Mouse (Mus musculus) limb, embryonic 11.5 days (tissue): ENCODE measurements around the gene Naif1. TPM values are rescaled to one million over a fixed set of nuclear protein-coding genes. Genes with fewer than 3 reads are reported as not detected.

Experiments used
- ATAC-seq: fragments of 200-750 bp; cut with Nextera tagmentation; 2 replicates; pipeline ENCODE4 v1.8.0; 2017; ENCODE audit warnings: low read depth; ENCODE audit not compliant: insufficient number of reproducible peaks, low FRiP score, low TSS enrichment
- DNase-seq: peaks from one replicate; pipeline ENCODE4 v3.0.0-alpha.2; 2015; ENCODE audit warnings: low spot score
- H3K27ac ChIP-seq: fragments of 300-500 bp; sonication (generic); replicated peaks from 2 replicates; pipeline ENCODE4 v1.5.1; 2014; ENCODE audit warnings: low read depth, mild to moderate bottlenecking, low read length
- H3K27me3 ChIP-seq: fragments of 300-500 bp; sonication (generic); 2 replicates; pipeline ENCODE4 v1.6.1; 2014; ENCODE audit warnings: mild to moderate bottlenecking, low read length, mixed read lengths; ENCODE audit not compliant: control insufficient read depth, insufficient read depth
- H3K36me3 ChIP-seq: fragments of 300-500 bp; sonication (generic); 2 replicates; pipeline ENCODE4 v1.6.1; 2014; ENCODE audit warnings: mild to moderate bottlenecking, low read length, moderate library complexity, mixed read lengths; ENCODE audit not compliant: control insufficient read depth, insufficient read depth
- H3K4me1 ChIP-seq: fragments of 300-500 bp; sonication (generic); 2 replicates; pipeline ENCODE4 v1.6.1; 2014; ENCODE audit warnings: low read length, mixed read lengths; ENCODE audit not compliant: control insufficient read depth, insufficient read depth
- H3K4me2 ChIP-seq: fragments of 300-500 bp; sonication (generic); 2 replicates; pipeline ENCODE4 v1.6.1; 2014; ENCODE audit warnings: low read depth, mild to moderate bottlenecking, moderate library complexity; ENCODE audit not compliant: severe bottlenecking
- H3K4me3 ChIP-seq: fragments of 300-500 bp; sonication (generic); 2 replicates; pipeline ENCODE4 v1.5.1; 2014; ENCODE audit warnings: low read depth, low read length
- H3K9ac ChIP-seq: fragments of 300-500 bp; sonication (generic); 2 replicates; pipeline ENCODE4 v1.6.1; 2014; ENCODE audit warnings: mild to moderate bottlenecking, low read length
- H3K9me3 ChIP-seq: fragments of 300-500 bp; sonication (generic); 2 replicates; pipeline ENCODE4 v1.6.1; 2016; ENCODE audit warnings: low read length; ENCODE audit not compliant: control insufficient read depth
- WGBS: fragments of 180-500 bp; shearing (Covaris S2); extraction: QIAGEN DNeasy Blood & Tissue Kit; methylation state at CpG from one replicate; pipeline ENCODE4 v1.1.7; 2014; 5-methylcytosine and 5-hydroxymethylcytosine counted together
- polyA plus RNA-seq: library from polyadenylated mRNA; unstranded; fragments of >200 nt; fragmentation: Nextera tagmentation; extraction: Ambion mirVana; gene quantifications from 2 replicates; pipeline ENCODE4 v1.2.1, GENCODE M21; 2014

Gene Naif1
- polyA plus RNA-seq, 1 experiment from 2014 or later: 5.6 TPM

DNA sequence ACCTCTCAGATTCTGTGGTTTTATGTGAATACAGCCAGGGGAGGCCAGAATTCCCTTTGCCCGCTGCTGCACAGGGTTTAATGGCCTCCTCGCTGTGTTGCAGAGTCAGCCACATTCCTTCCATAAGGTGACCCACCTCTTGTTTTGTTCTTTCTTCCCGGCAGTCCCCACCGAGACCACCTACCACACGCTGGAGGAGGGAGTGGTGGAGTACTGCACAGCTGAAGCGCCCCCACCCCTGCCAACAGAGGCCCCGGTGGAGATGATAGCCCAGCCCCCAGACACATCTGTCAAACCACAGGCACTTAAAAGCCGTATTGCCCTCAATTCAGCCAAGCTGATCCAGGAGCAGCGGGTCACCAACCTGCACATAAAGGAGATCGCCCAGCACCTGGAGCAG lies 4.4 kb downstream of the Naif1 start:
- H3K27ac ChIP-seq: no peak overlapping the region
- ATAC-seq: no peak
- H3K36me3 ChIP-seq: no peaks in the 10 kb centered on the region
- peaks cover 13% of the 10 kb centered on the region; the same call in 1 of the 2 replicates for H3K4me1 ChIP-seq
- no peaks in the 10 kb centered on the region; the same call in 1 of the 2 replicates for H3K9me3 ChIP-seq
- no peak for DNase-seq
- WGBS: 58% methylated on average over 10 of the region's 10 CpGs
- H3K9ac ChIP-seq: no peak overlapping the region
- no peak overlapping the region for H3K4me3 ChIP-seq
- H3K4me2 ChIP-seq: no peak overlapping the region
- H3K27me3 ChIP-seq: no peaks in the 10 kb centered on the region

DNA sequence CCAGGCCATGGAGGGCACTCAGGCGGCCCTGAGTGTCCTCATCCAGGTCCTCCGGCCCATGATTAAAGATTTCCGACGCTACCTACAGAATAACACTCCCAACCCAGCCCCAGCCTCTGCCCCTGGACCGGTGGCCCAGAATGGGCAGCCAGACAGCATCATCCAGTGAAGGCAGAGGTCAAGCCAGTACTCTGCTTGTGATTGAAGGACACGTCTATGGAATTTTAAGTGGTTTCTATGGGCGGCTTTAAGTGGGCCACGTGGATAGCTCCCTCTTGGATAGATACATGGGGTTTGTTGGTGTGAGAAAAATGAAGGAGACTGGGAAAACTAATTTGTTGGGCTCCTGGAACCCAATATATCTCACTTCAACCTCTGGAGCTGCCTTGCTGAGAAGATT lies 4.8 kb downstream of the Naif1 start:
- no peaks in the 10 kb centered on the region for H3K27me3 ChIP-seq
- no peaks in the 10 kb centered on the region for H3K36me3 ChIP-seq
- H3K27ac ChIP-seq: no peak overlapping the region
- no peak overlapping the region for H3K4me2 ChIP-seq
- 92% methylated on average over 8 of the region's 8 CpGs for WGBS
- no peak overlapping the region for H3K4me3 ChIP-seq
- no peak overlapping the region for H3K9ac ChIP-seq
- ATAC-seq (no peak), DNase-seq (no peak)
- H3K9me3 ChIP-seq: no peaks in the 10 kb centered on the region
- H3K4me1 ChIP-seq: peaks cover 13% of the 10 kb centered on the region; the same call in 1 of the 2 replicates

DNA sequence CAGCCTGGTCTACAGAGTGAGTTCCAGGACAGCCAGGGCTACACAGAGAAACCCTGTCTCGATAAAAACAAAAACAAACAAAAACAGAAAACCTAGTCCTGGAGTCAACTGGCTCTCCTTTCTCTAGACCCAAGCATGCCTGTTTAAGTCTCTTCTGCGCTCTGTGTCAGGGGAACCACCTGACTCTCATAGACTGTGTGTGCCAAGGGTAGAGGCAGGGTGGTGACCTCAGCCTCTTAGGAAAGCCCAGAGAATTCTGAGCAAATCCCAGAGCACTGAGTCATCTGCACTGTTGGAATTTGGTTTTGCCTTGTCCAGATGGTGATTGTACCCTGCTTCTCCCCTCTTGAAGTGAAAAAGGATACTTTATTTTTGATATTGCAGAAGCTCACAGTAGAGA lies 8.0 kb downstream of the Naif1 start:
- whole genome bisulfite sequencing: 87% methylated on average over 2 of the region's 2 CpGs
- Histone ChIP-seq H3K4me2 (no peak overlapping the region), H3K27me3 (no peaks in the 10 kb centered on the region), H3K4me1 (no peaks in the 10 kb centered on the region), H3K4me3 (no peak overlapping the region), H3K9me3 (no peaks in the 10 kb centered on the region), H3K27ac (no peak overlapping the region), H3K9ac (no peak overlapping the region), H3K36me3 (no peaks in the 10 kb centered on the region)
- DNase-seq (no peak), ATAC-seq (no peak)

DNA sequence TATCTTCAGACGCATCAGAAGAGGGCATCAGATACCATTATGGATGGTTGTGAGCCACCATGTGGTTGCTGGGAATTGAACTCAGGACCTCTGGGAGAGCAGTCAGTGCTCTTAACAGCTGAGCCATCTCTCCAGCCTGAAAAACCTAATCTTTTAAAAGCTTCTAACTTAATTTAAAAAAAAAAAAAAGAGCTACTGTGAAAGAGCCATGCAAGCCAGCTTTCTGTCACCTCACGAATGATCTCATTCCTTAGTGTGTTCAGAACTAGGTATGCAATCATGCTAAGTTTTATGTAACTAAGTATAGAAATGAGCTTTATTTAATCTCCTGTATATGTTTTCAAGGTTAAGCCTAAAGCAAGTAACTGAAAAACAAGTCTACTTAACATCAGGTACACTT lies 9.4 kb downstream of the Naif1 start:
- no peak for ATAC-seq
- WGBS: 93% methylated on average over 2 of the region's 2 CpGs

DNA sequence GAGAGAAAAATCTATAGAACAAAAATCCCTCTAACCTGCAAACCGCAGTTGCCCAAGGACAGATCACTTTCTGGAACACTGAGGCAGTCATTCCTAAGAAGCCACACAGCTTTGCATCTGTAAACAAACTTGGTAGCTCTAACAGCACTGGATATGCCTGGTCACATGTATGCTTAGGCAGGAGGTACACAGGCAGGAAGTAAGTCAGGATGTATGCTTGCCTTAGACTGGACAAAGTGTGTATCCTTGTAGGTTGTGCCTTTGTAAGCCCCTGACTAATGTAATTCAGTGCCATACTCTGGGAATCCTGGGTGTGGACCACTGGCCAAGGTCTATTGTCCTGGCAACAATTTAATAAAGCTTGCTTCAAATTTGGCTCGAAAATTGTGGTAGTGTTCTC lies 13.5 kb downstream of the Naif1 start:
- Histone ChIP-seq H3K4me3 (no peak overlapping the region), H3K27ac (no peak overlapping the region), H3K4me2 (no peak overlapping the region), H3K36me3 (no peaks in the 10 kb centered on the region), H3K27me3 (no peaks in the 10 kb centered on the region), H3K9me3 (no peaks in the 10 kb centered on the region), H3K4me1 (no peaks in the 10 kb centered on the region), H3K9ac (no peak overlapping the region)
- DNase-seq: no peak
- 73% methylated on average over 2 of the region's 2 CpGs for WGBS
- ATAC-seq: no peak

More for the DNA sequence above, 9.4 kb downstream of the Naif1 start:
- H3K36me3 ChIP-seq: no peaks in the 10 kb centered on the region
- H3K9ac ChIP-seq: no peak overlapping the region
- H3K27ac ChIP-seq: no peak overlapping the region
- H3K4me2 ChIP-seq: no peak overlapping the region
- H3K9me3 ChIP-seq: no peaks in the 10 kb centered on the region
- H3K4me1 ChIP-seq: no peaks in the 10 kb centered on the region
- DNase-seq: no peak
- no peak overlapping the region for H3K4me3 ChIP-seq
- no peaks in the 10 kb centered on the region for H3K27me3 ChIP-seq

DNA sequence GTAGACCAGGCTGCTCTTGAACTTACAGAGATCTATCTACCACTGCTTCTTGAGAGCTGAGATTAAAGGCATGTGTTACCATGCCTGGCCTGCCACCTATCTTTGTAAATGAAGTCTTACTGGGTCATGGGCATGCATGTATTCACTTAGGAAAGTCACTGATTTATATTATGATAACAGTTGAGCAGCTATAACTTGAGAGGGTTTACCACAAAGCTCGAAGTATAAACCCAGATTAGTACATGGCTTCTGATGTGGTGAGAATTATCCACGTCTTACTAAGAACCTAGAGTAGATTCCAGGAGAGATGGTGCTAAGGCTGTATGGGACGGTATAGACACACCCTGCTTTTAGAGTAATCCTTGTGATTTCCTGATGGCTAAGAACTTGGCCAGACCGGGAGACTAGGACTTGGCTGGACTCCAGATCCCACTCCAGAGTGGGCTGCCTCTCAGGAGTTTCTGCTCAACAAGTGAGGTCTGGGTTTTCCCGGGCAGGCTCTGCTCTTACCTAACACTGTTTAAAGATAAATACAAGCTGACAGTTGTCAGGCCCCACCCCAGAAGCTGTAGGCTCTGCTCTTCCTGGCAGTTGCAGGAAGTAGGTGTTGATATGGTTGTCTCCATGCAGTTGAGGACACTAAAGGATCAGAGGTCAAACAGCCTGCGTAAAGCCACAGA lies 14.1 kb downstream of the Naif1 start:
- DNase-seq: no peak
- Histone ChIP-seq H3K4me2 (no peak overlapping the region), H3K9ac (no peak overlapping the region), H3K4me3 (no peak overlapping the region), H3K27me3 (no peaks in the 10 kb centered on the region), H3K4me1 (no peaks in the 10 kb centered on the region), H3K9me3 (no peaks in the 10 kb centered on the region), H3K27ac (no peak overlapping the region), H3K36me3 (no peaks in the 10 kb centered on the region)
- ATAC-seq: no peak
- 77% methylated on average over 6 of the region's 6 CpGs for WGBS

DNA sequence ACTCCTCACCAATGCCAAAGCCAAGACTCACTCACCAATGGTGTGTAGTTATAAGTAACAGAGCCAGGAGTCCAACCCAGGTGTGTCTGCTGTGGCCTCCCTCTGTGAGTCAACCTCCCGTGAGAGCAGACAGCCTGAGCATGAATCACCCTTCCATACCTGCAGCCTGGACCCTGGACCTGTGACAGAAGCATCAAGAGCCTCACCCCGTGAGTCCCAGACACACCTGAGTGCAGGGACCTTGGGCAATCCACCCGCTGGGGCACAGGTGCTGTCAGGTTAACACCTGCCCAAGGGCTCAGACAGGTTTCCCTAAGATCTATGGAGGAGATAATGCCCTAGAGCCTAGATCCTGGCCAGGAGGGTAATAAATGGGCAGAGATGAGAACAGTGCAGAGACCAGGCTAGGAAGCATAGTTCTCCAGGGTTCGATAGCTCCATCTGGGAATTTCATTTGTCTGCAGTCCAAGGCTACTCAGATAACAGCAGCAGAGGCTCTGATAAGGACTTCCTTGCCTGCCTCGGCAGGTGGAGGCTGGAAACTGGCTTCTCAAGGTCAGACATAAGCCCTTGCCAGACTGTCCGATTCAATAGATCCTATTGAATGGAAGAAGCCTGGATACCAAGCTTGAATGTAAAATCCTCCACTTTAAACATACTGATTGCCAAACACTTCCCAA lies 20.9 kb downstream of the Naif1 start:
- ATAC-seq (no peak), DNase-seq (no peak)
- Histone ChIP-seq H3K36me3 (no peaks in the 10 kb centered on the region), H3K9ac (no peak overlapping the region), H3K27me3 (no peaks in the 10 kb centered on the region), H3K9me3 (no peaks in the 10 kb centered on the region), H3K4me3 (no peak overlapping the region), H3K4me1 (no peaks in the 10 kb centered on the region), H3K27ac (no peak overlapping the region), H3K4me2 (no peak overlapping the region)
- 82% methylated on average over 6 of the region's 6 CpGs for WGBS

DNA sequence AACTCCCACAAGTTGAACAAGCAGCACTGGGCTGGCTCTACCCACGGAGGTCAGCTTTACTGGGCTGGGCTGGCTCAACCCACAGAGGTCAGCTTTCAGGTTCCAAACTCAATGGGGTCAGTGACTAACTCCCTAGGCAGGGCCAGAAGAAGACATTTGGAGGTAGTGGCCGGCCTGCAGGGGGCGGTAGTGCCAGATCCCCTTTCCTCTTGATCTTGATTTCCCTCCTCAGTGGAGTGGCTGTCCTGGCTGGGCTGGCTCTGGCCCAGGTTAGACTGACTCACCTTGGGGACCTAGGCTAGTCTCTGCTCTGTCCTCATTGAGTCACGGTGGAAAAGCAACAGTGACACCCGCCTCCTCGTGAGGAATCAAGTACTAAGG lies 21.4 kb downstream of the Naif1 start:
- H3K36me3 ChIP-seq: no peaks in the 10 kb centered on the region
- no peak overlapping the region for H3K27ac ChIP-seq
- no peak overlapping the region for H3K4me3 ChIP-seq
- DNase-seq: no peak
- no peak overlapping the region for H3K9ac ChIP-seq
- ATAC-seq: no peak
- H3K27me3 ChIP-seq: no peaks in the 10 kb centered on the region
- WGBS: 85% methylated on average over 6 of the region's 6 CpGs
- H3K4me1 ChIP-seq: no peaks in the 10 kb centered on the region
- H3K4me2 ChIP-seq: no peak overlapping the region
- H3K9me3 ChIP-seq: no peaks in the 10 kb centered on the region
